Mouse (Mus musculus) small intestine, adult 10 weeks (tissue): Measurements from ENCODE around the gene Pfpl. TPM values are rescaled to one million over a fixed set of nuclear protein-coding genes. Genes with fewer than 3 reads are reported as not detected.

Experiments used
- polyA plus RNA-seq: library from polyadenylated mRNA; stranded (reverse); fragments of 350-450 nt; fragmentation: Illumina TruSeq; extraction: RNeasy Lipid Tissue Mini Kit (QIAGEN cat#74804); gene quantifications from one replicate; pipeline ENCODE4 v1.2.3, GENCODE M21; 2014; ENCODE audit warnings: low replicate concordance

The Pfpl gene
- polyA plus RNA-seq = not detected

DNA sequence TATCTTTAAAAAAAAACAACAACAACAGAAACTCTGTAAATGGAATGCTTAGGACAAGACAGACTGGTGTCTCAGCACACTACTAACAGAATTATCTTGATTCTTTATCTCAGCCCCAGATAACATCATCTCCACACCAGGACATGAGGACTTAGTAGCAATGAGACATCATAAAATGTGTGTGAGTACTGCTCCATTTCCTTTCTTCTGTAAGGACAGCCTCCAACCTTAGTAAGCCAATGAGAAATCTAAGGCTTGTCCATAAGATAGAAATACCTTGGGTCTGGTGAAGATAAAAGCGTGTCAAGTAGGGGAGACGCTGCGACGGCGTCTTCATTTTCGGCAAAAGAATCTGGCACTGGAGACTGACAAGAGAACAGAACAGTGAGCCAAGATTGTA lies at the start of gene Pfpl:
TSS of gene Pfpl (plus strand) at position 301 of the 400 bp plus-strand sequence.

DNA sequence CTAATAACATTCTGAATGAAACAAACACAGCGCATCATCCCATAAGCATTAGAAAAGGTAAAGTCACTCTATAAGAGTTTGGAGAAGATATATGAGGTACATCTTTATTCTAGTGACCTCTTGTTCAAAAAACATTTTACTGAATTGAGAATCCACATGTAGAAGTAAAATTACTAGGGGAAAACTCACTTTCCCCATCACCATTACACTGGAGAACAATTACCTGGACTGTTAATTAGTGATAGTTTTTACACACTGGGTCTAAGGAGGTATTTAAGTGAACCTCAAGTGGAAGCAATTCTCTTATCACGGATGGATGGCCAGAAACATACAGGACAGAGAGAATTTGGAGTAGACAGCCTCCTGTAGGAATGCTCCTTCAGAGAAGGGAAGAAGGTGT lies 40.7 kb upstream of the Pfpl start, which contains the start of gene Olfr1440:
TSS of gene Olfr1440 (plus strand) at position 301 of the 400 bp plus-strand sequence.

DNA sequence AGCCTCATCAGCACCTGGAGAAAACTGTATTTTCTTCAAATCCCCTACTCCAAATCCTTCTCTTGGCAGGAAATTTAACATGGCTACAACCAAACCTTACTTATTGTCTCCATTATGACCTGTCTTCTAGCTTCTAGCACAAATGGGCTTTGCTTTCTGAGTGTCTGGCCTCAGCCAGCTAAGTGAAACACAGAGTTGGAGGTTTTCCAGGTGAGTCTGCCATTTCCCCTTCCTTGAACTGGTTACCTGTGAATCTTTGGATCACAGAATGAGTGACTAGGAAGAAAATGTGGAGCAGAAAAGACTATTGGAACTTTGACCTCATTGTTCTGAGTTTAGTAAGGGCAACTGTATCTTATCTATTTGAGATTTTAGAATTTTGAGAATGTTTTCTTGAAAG lies 10.3 kb upstream of the Pfpl start, which contains the start of gene Olfr1441:
TSS of gene Olfr1441 (plus strand) at position 73 of the 400 bp plus-strand sequence.

GRCm38 (mm10) chr19:12460282-12461249 lies 32.9 kb downstream of the Pfpl start, which contains the start of gene Mpeg1:
Mpeg1 (plus strand) TSS chr19:12460779.

Other genes with a start within 250 kb of the Pfpl start
- not detected for gene Olfr1431, start 227.3 kb upstream of the Pfpl start, polyA plus RNA-seq
- gene Olfr1432, start 195.3 kb upstream of the Pfpl start, polyA plus RNA-seq = not detected
- gene Olfr262, start 186.2 kb upstream of the Pfpl start, polyA plus RNA-seq = not detected
- gene Olfr235, start 166.9 kb upstream of the Pfpl start, polyA plus RNA-seq = not detected
- gene Olfr1434, start 148.1 kb upstream of the Pfpl start, polyA plus RNA-seq = not detected
- not detected for gene Olfr1436, start 128.8 kb upstream of the Pfpl start, polyA plus RNA-seq
- not detected for gene Olfr1437, start 102.8 kb upstream of the Pfpl start, polyA plus RNA-seq
- gene Olfr1438-ps1, start 92.0 kb upstream of the Pfpl start, polyA plus RNA-seq = not detected
- not detected for gene Olfr1440, start 40.6 kb upstream of the Pfpl start, polyA plus RNA-seq
- not detected for gene Olfr1441, start 10.5 kb upstream of the Pfpl start, polyA plus RNA-seq
- gene Mpeg1, start 32.9 kb downstream of the Pfpl start, polyA plus RNA-seq = 68.6 TPM
- 12.3 TPM for gene Dtx4, start 73.5 kb downstream of the Pfpl start, polyA plus RNA-seq
- 37.2 TPM for gene Fam111a, start 117.8 kb downstream of the Pfpl start, polyA plus RNA-seq
- gene Gm4952, start 172.1 kb downstream of the Pfpl start, polyA plus RNA-seq = 1.7 TPM
- 1.3 TPM for gene Glyat, start 205.4 kb downstream of the Pfpl start, polyA plus RNA-seq
- not detected for gene Olfr1442, start 242.5 kb downstream of the Pfpl start, polyA plus RNA-seq